Mouse (Mus musculus): ENCODE measurements at regions not wholly inside any gene's neighbourhood (a gene's known extent, or its start where the extent isn't known, plus 50 kb on each side); places are given as distances from the start of the nearest gene placed in this dataset.

- no peak overlapping the region for H3K27ac ChIP-seq (ENCODE audit: low read depth, low read length)
- no peaks in the 10 kb centered on the region for H3K9me3 ChIP-seq (ENCODE audit: control insufficient read depth, low read length)
- 0 out of 2 replicates have a peak, but pooled peaks have one; percentile 50 for ATAC-seq (ENCODE audit: low FRiP score, low TSS enrichment)
- no peaks in the 10 kb centered on the region for H3K4me1 ChIP-seq (ENCODE audit: control insufficient read depth, insufficient read depth, low read length)
- no peak overlapping the region for H3K9ac ChIP-seq (ENCODE audit: low read depth, low read length)
- H3K4me3 ChIP-seq (ENCODE audit: low read length), result no peak overlapping the region
- no peaks in the 10 kb centered on the region for H3K27me3 ChIP-seq (ENCODE audit: control insufficient read depth, insufficient read depth, low read length)
- no peak overlapping the region for H3K4me2 ChIP-seq (replicated peaks; ENCODE audit: low read depth, low read length)
- 57% methylated on average over 5 of the region's 5 CpGs for WGBS
- no peaks in the 10 kb centered on the region for H3K36me3 ChIP-seq (ENCODE audit: control insufficient read depth, insufficient read depth, low read length)
These were observed 60.8 kb upstream of the Eed start for GRCm38 (mm10) chr7:90041565-90042024.

DNA sequence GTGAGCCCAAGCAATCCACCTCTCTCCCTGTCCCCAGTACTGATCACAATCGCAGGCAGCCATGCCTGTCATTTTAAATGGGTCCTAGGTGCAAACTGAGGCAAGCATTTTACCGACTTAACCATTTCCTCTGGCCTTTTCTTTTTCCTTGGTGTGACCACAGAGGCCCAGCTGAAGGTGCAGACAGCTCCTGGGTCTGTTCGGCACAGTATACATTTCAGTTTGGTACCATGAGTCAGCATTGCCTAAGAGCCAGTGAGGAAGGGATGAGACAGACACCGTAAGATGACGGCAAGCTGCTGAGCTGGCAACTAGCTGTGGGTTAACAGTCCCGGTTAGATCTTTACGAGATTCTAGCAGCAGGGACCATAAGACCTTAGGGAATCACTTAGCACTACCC, 61.6 kb upstream of the Eed start:
- Histone ChIP-seq H3K27me3 (ENCODE audit: control insufficient read depth, insufficient read depth, low read length) (no peaks in the 10 kb centered on the region), H3K4me2 (replicated peaks; ENCODE audit: low read depth, low read length) (no peak overlapping the region), H3K36me3 (ENCODE audit: control insufficient read depth, insufficient read depth, low read length) (no peaks in the 10 kb centered on the region), H3K9me3 (ENCODE audit: control insufficient read depth, low read length) (no peaks in the 10 kb centered on the region), H3K9ac (ENCODE audit: low read depth, low read length) (no peak overlapping the region), H3K4me1 (ENCODE audit: control insufficient read depth, insufficient read depth, low read length) (no peaks in the 10 kb centered on the region), H3K4me3 (ENCODE audit: low read length) (no peak overlapping the region), H3K27ac (ENCODE audit: low read depth, low read length) (no peak overlapping the region)
- 79% methylated on average over 7 of the region's 7 CpGs for WGBS
- no peak for ATAC-seq (ENCODE audit: low FRiP score, low TSS enrichment)

DNA sequence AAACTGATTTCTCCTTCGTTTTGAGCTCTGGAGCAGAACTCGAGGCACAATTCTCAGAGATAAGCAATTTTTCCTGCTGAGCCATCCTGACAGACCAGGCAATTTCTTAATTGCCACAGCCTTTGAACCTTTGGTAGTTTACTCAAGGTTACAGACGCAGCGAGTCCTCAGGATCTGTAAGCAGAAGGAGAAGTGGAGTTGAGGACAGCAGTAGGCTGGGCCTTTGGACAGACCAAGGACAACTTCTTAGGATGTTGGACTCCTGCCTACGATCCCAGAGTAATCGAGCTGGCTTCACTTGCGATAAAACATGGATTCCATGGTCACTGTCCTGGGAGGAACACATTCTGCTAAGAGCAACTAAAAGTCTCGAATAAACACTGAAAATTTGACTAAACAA, 62.7 kb upstream of the Eed start:
- no peaks in the 10 kb centered on the region for H3K9me3 ChIP-seq (ENCODE audit: control insufficient read depth, low read length)
- H3K9ac ChIP-seq (ENCODE audit: low read depth, low read length), result no peak overlapping the region
- H3K36me3 ChIP-seq (ENCODE audit: control insufficient read depth, insufficient read depth, low read length), result no peaks in the 10 kb centered on the region
- no peaks in the 10 kb centered on the region for H3K27me3 ChIP-seq (ENCODE audit: control insufficient read depth, insufficient read depth, low read length)
- H3K27ac ChIP-seq (ENCODE audit: low read depth, low read length), result no peak overlapping the region
- H3K4me2 ChIP-seq (replicated peaks; ENCODE audit: low read depth, low read length), result no peak overlapping the region
- ATAC-seq (ENCODE audit: low FRiP score, low TSS enrichment), result no peak
- H3K4me3 ChIP-seq (ENCODE audit: low read length), result no peak overlapping the region
- WGBS, result 81% methylated on average over 8 of the region's 8 CpGs
- H3K4me1 ChIP-seq (ENCODE audit: control insufficient read depth, insufficient read depth, low read length), result no peaks in the 10 kb centered on the region

DNA sequence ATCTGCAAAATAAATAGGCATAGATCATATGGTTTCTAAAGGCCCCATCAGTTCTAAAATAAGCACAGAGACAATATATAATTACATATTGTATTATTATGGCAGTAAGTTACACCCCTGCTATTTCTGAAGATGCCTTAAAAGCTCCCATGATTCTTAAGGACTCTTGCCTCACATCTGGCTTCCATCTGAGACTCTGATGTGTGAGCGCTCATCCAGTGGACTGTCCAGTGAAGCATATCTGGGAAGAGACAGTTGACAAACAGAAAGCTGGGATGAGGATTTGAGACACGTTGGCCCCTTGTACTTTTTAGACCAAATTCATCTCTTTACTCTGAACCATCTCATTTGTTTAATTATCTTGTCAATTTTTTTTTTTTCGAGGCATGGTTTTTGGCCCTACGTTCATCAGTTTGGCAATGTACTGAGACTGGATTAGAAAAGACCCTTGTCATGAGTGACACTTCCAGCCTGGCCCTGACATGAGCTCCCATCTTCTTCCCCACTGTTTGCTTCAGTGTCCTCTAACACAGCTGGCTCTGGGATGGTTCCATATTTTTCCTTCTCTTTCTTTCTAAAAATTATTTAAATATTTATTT, 63.4 kb upstream of the Eed start:
- H3K9me3 ChIP-seq (ENCODE audit: control insufficient read depth, low read length), result no peaks in the 10 kb centered on the region
- ATAC-seq (ENCODE audit: low FRiP score, low TSS enrichment), result no peak
- no peak overlapping the region for H3K4me2 ChIP-seq (replicated peaks; ENCODE audit: low read depth, low read length)
- no peak overlapping the region for H3K27ac ChIP-seq (ENCODE audit: low read depth, low read length)
- H3K9ac ChIP-seq (ENCODE audit: low read depth, low read length), result no peak overlapping the region
- H3K27me3 ChIP-seq (ENCODE audit: control insufficient read depth, insufficient read depth, low read length), result no peaks in the 10 kb centered on the region
- no peaks in the 10 kb centered on the region for H3K36me3 ChIP-seq (ENCODE audit: control insufficient read depth, insufficient read depth, low read length)
- H3K4me1 ChIP-seq (ENCODE audit: control insufficient read depth, insufficient read depth, low read length), result no peaks in the 10 kb centered on the region
- WGBS, result 63% methylated on average over 4 of the region's 4 CpGs
- H3K4me3 ChIP-seq (ENCODE audit: low read length), result no peak overlapping the region

GRCm38 (mm10) chr7:90045208-90045800, 64.5 kb upstream of the Eed start:
- no peaks in the 10 kb centered on the region for H3K36me3 ChIP-seq (ENCODE audit: control insufficient read depth, insufficient read depth, low read length)
- H3K9me3 ChIP-seq (ENCODE audit: control insufficient read depth, low read length), result no peaks in the 10 kb centered on the region
- H3K4me2 ChIP-seq (replicated peaks; ENCODE audit: low read depth, low read length), result no peak overlapping the region
- H3K4me1 ChIP-seq (ENCODE audit: control insufficient read depth, insufficient read depth, low read length), result 0 out of 2 replicates have a peak, but pooled peaks cover 8% of the 10 kb centered on the region
- no peaks in the 10 kb centered on the region for H3K27me3 ChIP-seq (ENCODE audit: control insufficient read depth, insufficient read depth, low read length)
- ATAC-seq (ENCODE audit: low FRiP score, low TSS enrichment), result no peak
- no peak overlapping the region for H3K9ac ChIP-seq (ENCODE audit: low read depth, low read length)
- H3K4me3 ChIP-seq (ENCODE audit: low read length), result no peak overlapping the region
- 84% methylated on average over 4 of the region's 4 CpGs for WGBS
- no peak overlapping the region for H3K27ac ChIP-seq (ENCODE audit: low read depth, low read length)

GRCm38 (mm10) chr7:90046228-90046627, 65.4 kb upstream of the Eed start:
- no peaks in the 10 kb centered on the region for H3K36me3 ChIP-seq (ENCODE audit: control insufficient read depth, insufficient read depth, low read length)
- no peak overlapping the region for H3K4me3 ChIP-seq (ENCODE audit: low read length)
- H3K9me3 ChIP-seq (ENCODE audit: control insufficient read depth, low read length), result no peaks in the 10 kb centered on the region
- no peak overlapping the region for H3K4me2 ChIP-seq (replicated peaks; ENCODE audit: low read depth, low read length)
- H3K4me1 ChIP-seq (ENCODE audit: control insufficient read depth, insufficient read depth, low read length), result 0 out of 2 replicates have a peak, but pooled peaks cover 8% of the 10 kb centered on the region
- H3K9ac ChIP-seq (ENCODE audit: low read depth, low read length), result no peak overlapping the region
- H3K27ac ChIP-seq (ENCODE audit: low read depth, low read length), result no peak overlapping the region
- no peak for ATAC-seq (ENCODE audit: low FRiP score, low TSS enrichment)
- 88% methylated on average over 3 of the region's 3 CpGs for WGBS
- no peaks in the 10 kb centered on the region for H3K27me3 ChIP-seq (ENCODE audit: control insufficient read depth, insufficient read depth, low read length)

- no peak overlapping the region for H3K4me3 ChIP-seq (ENCODE audit: low read length)
- 89% methylated on average over 4 of the region's 4 CpGs for WGBS
- H3K27ac ChIP-seq (ENCODE audit: low read depth, low read length), result no peak overlapping the region
These were observed 66.1 kb upstream of the Eed start for GRCm38 (mm10) chr7:90046862-90047261.

GRCm38 (mm10) chr7:90048401-90049307, 67.9 kb upstream of the Eed start:
- Histone ChIP-seq H3K27ac (ENCODE audit: low read depth, low read length) (no peak overlapping the region), H3K27me3 (ENCODE audit: control insufficient read depth, insufficient read depth, low read length) (no peaks in the 10 kb centered on the region), H3K9ac (ENCODE audit: low read depth, low read length) (no peak overlapping the region), H3K9me3 (ENCODE audit: control insufficient read depth, low read length) (no peaks in the 10 kb centered on the region), H3K4me1 (ENCODE audit: control insufficient read depth, insufficient read depth, low read length) (peaks cover 8% of the 10 kb centered on the region; the same call in 1 of the 2 replicates), H3K4me3 (ENCODE audit: low read length) (no peak overlapping the region), H3K4me2 (replicated peaks; ENCODE audit: low read depth, low read length) (no peak overlapping the region), H3K36me3 (ENCODE audit: control insufficient read depth, insufficient read depth, low read length) (no peaks in the 10 kb centered on the region)
- ATAC-seq (ENCODE audit: low FRiP score, low TSS enrichment), result no peak
- WGBS, result 64% methylated on average over 10 of the region's 10 CpGs

More at GRCm38 (mm10) chr7:90046862-90047261, 66.1 kb upstream of the Eed start:
- H3K9ac ChIP-seq (ENCODE audit: low read depth, low read length), result no peak overlapping the region
- 0 out of 2 replicates have a peak, but pooled peaks cover 8% of the 10 kb centered on the region for H3K4me1 ChIP-seq (ENCODE audit: control insufficient read depth, insufficient read depth, low read length)
- H3K9me3 ChIP-seq (ENCODE audit: control insufficient read depth, low read length), result no peaks in the 10 kb centered on the region
- no peak for ATAC-seq (ENCODE audit: low FRiP score, low TSS enrichment)
- H3K27me3 ChIP-seq (ENCODE audit: control insufficient read depth, insufficient read depth, low read length), result no peaks in the 10 kb centered on the region
- H3K36me3 ChIP-seq (ENCODE audit: control insufficient read depth, insufficient read depth, low read length), result no peaks in the 10 kb centered on the region
- H3K4me2 ChIP-seq (replicated peaks; ENCODE audit: low read depth, low read length), result no peak overlapping the region

- 36% methylated on average over 8 of the region's 8 CpGs for WGBS
- H3K9ac ChIP-seq (ENCODE audit: low read depth, low read length), result no peak overlapping the region
- H3K36me3 ChIP-seq (ENCODE audit: control insufficient read depth, insufficient read depth, low read length), result no peaks in the 10 kb centered on the region
- no peak overlapping the region for H3K4me3 ChIP-seq (ENCODE audit: low read length)
- no peaks in the 10 kb centered on the region for H3K27me3 ChIP-seq (ENCODE audit: control insufficient read depth, insufficient read depth, low read length)
- H3K4me1 ChIP-seq (ENCODE audit: control insufficient read depth, insufficient read depth, low read length), result peaks cover 16% of the 10 kb centered on the region; the same call in 1 of the 2 replicates
- H3K4me2 ChIP-seq (replicated peaks; ENCODE audit: low read depth, low read length), result no peak overlapping the region
- no peak overlapping the region for H3K27ac ChIP-seq (ENCODE audit: low read depth, low read length)
- peak; percentile 75 for ATAC-seq (ENCODE audit: low FRiP score, low TSS enrichment)
- no peaks in the 10 kb centered on the region for H3K9me3 ChIP-seq (ENCODE audit: control insufficient read depth, low read length)
These were observed 69.1 kb upstream of the Eed start for GRCm38 (mm10) chr7:90049831-90050237.

All from kidney, embryonic 14.5 days (tissue).